Mouse (Mus musculus) thymus, adult 2 months (tissue): ENCODE measurements around the gene Mylk.

Source experiments
- CTCF ChIP-seq: fragments of 200-500 bp; IDR thresholded peaks from 2 replicates; pipeline ENCODE4 v1.5.1; 2012; ENCODE audit warnings: mild to moderate bottlenecking, control low read depth, low read length, moderate library complexity, borderline replicate concordance; ENCODE audit not compliant: control insufficient read depth, poor library complexity, insufficient read depth; ENCODE audit errors: extremely low read depth
- POLR2A ChIP-seq: fragments of 200-500 bp; IDR thresholded peaks from 2 replicates; pipeline ENCODE4 v1.6.1; 2012; ENCODE audit warnings: mild to moderate bottlenecking, low read length, control low read depth, moderate library complexity; ENCODE audit not compliant: control insufficient read depth, poor library complexity, insufficient read depth; ENCODE audit errors: extremely low read depth

DNA sequence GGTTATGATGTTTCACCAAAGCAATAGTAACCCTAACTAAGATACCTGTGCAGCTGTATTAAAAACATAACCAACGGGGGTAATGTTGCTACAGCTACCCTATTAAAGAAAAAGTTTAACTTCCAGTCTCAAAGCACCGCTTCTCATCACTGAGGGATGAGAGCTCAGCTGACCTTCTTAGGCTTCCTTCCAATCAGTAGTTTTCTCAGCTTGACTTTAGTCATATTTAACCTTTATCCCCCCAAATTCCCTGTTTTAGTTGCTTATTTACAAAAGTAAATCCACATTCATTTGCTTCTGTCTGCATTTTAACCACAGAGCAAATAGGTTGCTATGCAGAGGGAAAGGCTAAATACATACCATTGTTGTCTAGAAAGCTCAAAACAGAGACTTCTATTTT, 259.7 kb downstream of the Mylk start:
- TF ChIP-seq CTCF (no peak), POLR2A (no peak)
